Mouse (Mus musculus): Measurements from ENCODE around the gene Jdp2. TPM values are rescaled to one million over a fixed set of nuclear protein-coding genes. Genes with fewer than 3 reads are reported as not detected.
"Not testable (repeated sequence)": the region's sequence is repeated elsewhere in the genome, so short reads cannot be mapped to it uniquely, and the experiment has no call there.

The Jdp2 gene
- polyA plus RNA-seq, 1 experiment from 2014 or later: 0.34 TPM

DNA sequence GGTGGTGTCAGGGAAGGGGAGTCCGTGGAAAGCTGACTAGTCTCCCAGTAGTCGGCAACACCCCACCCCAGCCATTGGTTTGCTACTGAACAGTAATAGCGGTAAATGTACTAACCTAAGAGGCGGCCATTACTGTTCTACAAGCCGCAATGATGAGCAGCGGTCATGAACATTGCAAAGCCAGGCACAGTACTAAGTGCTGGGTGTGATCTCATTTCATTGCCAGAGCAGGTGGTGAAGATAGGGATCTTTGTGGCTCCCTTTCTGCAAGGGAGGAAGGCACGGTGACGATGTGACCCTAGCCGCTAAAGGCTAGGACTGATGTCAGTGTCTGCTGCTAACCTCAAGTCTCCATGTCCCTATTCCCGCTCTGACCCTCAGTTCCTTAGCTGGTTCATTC is 33.5 kb downstream of the Jdp2 start:
- DNase-seq (ENCODE audit: low spot score): peak; percentile 83

DNA sequence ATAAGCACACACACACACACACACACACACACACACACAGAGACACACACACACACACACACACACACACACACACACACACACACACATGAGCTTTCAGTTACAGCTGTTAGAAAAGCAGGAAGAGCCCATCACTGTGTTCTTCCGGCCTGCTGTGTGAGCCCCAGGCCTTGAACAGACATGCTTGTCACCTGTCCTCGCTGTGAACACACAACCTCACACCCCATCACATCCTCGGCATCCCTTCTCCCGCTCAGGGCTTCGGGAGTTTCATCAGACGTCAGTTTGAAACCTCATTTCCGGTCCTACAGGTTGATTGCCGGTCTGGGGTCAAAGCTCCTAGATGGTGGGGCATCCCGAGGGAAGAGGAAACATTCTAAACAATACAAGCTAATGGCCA is 39.1 kb downstream of the Jdp2 start:
- peak; percentile 48 for DNase-seq (ENCODE audit: low spot score)

DNA sequence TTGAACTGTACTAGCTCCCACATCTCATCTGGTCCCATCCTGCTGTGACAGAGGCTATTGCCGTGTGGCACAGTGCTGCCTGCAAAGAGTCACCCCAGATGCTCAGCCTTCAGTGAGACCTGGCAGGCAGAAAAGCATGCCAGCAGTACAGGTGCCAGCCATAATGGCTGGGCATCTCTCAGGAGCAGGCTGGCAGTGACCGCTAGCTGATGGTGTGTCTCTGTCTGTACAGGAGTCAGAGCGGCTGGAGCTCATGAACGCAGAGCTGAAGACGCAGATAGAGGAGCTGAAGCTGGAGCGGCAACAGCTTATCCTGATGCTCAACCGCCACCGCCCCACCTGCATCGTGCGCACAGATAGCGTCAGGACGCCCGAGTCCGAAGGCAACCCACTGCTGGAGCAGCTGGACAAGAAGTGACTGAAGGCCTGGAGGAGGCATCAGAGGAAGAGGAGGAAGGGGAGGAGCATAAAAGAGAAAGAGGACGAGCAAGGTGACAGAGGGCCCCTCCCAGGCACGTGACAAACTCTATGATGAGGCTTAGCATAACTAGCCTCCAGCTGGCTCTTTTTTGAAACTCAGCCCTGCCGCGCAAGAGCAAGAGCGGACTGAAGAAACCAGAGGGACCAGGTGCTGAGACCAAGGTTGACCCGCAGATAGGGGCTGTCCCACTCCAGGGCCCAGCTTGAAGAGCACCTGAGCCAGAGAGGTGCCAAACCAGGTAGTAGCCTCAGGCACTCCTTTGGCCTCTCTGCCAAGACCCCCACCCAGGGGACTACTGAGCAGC is 39.9 kb downstream of the Jdp2 start:
- peak; percentile 80 for DNase-seq (ENCODE audit: low spot score)

DNA sequence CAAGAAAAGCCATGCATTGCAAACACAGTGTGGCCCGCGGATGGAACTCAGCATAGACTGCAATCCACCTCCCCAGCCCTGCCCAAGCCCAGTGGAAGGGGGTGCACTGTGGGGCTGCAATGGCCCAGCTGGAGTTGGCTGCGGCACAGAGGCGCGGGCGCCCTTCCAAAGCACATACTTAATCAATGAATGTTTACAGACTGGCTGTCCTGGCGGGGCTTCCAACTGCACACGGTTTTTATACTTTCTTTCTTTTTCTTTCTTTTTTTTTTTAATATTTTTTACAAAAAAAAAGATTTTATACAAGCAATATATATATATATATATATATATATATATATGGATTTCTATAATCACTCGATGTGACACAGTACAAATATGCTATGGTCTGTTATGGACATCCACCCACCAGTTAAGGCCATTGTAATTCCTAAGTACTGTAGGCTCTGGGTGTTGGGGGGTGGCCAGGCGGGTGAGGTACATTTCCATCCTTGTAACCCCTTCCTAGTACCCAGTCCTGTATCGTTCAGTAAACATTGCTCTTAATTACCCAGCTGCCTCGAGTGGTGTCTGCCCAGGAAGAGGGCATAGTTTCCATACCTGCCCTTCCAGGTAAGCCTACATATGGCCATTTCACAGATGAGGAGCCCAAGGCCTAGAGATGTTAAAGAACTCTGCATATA is 40.6 kb downstream of the Jdp2 start:
- DNase-seq (ENCODE audit: low spot score): no peak

DNA sequence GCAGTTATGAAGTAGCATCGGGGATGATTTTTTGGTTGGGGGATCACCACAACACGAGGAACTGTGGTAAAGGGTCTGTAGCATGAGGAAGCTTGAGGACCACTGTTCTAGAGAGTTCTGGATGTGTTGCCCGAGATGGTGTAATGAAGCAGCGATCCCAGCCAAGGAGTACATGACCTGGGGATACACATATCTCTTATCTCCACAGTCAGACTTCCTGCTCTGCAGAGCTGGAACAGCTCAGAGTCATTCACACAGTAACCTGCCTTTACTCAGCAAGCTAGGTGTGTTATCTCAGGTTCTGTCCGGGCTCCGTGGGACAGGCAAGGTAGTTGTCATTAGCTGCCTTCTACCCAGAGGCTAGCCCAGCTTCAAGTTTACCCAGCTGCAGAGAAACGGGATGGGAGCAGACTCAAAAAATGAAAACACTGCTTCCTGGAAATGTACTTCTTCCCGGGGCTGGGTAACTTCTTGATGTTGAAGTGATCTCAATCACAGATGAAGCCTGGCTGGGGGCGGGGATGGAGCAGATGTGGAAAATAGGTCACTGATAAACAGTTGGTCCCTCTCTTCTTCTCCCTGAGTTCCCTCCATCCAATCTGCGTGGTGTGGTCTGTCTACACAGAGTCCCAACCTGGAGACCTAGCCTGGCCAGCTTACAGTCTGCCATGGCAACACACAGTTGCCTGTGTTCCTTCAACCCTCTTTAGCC is 42.2 kb downstream of the Jdp2 start:
- DNase-seq (ENCODE audit: low spot score): no peak

DNA sequence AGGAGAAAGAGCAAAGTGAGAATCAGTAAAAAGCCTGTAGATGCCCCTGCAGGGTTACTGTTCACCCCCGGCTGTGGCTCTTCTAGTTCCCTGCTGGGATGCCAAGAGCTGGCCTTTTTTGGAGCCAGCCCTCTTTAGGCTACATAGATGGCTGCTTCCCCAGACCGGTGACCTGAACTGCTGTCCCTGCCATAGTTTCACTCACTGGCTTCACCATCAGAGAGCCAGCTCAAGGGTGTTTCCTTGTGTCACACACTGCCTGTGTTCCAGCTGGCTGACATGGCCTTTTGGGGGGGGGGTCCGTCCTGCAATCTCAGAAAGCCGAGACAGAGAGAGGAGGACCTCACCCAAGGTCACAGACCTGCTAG is 42.7 kb downstream of the Jdp2 start:
- no peak for DNase-seq (ENCODE audit: low spot score)

DNA sequence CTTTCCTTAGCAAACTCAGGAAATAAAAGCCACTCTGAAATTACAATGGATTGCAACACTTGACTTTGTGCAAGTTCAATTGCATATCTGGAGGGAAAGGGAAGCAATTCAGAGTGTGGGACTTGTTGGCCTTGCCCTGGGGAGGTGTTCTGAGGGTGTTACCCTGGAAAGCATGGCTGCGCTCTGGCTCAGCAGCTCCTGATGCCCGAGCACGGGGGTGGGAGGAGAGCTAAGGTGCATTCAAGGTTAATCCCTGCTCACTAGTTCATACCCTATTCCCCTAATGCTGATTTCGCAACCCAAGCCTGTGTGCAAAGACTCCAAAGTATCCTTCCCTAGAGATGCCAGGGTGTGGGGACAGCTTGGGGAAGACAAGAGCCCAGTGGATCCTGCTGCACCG is 44.9 kb downstream of the Jdp2 start:
- DNase-seq (ENCODE audit: low spot score): no peak

DNA sequence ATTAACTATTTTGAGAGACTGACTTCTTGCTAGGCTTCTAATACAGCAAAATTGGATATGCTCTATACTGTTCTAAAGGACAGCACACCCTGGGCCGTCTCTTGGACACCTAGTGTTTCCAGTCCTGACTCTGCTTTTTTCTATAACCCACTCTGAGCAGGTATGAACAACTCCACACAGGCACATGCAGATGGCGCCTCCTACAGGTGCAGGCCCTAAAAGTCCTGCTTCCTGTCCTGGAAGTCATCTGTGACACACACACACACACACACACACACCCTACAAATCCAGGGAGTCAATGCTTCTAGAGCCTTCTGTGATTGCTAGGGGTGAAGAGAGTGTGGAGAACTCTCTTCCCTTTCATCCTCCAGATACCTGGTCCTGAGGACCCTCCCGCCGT is 46.8 kb downstream of the Jdp2 start:
- DNase-seq (ENCODE audit: low spot score): peak; percentile 69

DNA sequence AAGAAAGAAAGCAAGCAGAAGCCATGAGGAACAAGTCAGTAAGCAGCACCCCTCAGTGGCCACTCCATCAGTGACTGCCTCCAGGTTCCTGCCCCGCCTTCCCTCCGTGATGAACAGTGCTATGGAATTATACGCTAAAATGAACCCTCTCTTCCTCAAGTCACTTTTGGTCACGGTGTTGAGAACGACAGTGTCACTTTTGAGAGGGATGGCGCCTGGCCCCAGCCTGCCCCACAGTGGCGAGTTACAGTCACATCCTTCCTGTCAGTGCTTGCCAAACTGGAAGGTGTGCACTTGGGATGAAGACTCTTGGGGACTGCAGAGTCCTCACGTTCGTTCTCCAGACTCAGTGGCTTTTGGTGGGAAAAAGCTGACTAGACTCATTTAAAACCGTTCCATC is 48.5 kb downstream of the Jdp2 start:
- peak; percentile 72 for DNase-seq (ENCODE audit: low spot score)

DNA sequence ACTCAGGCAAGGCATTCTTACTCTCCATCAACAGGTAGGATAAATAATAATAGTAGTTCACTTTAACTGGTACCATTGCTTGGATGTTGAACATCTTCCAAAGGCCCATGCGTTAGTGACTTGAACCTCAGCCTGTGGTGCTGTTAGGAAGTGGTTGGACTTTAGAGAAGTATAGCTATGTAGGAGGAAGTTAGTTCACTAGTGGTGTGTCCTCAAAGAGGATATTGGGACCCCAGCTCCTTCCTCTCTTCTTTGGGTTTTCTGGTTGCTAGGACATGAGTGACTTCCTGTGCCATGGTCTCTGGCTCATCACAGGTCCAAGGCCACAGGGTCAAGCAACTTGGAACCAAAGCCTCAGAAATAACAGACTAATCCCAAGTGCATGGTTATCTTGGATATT is 49.1 kb downstream of the Jdp2 start:
- no peak for DNase-seq (ENCODE audit: low spot score)

DNA sequence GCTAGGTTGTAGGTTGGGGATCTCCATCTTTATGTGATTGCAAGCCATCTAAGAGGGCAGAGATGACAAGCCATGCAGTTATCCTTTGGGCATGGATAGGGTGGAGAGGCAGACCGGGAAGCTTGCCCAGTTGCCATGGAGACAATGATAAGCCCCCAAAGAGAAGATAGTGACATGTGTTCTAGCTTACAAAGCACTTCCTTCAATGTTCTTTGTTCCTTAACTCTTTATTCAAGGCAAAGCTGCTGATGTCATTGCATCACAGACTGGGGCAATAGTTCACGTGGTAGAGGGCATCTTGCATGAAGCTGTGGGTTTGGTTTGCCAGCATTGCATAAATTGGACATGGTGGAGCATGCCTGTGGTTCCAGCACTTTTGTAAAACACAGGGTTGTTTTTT is 60.5 kb downstream of the Jdp2 start:
- peak; percentile 30 for DNase-seq (ENCODE audit: low spot score)

DNA sequence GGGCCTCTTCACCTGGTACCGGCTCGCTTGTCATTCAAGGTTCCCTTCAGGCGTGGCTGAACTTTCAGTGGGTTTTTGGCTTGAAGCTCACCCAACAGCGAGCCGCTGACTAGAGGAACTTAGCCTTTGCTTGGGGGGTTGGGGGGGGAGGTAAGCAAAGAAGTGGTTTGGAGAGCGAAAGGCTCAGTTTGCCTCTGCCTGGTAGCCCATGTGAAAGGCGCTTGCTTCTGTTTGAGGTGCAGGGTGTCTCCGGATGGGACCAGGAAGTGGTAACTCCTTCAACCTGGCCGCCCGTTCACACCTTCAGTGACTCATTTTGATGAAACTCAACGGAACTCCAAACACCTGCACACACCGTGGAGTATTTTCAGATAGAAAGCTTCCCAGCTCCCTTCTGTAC is 62.0 kb downstream of the Jdp2 start:
- peak; percentile 79 for DNase-seq (ENCODE audit: low spot score)

DNA sequence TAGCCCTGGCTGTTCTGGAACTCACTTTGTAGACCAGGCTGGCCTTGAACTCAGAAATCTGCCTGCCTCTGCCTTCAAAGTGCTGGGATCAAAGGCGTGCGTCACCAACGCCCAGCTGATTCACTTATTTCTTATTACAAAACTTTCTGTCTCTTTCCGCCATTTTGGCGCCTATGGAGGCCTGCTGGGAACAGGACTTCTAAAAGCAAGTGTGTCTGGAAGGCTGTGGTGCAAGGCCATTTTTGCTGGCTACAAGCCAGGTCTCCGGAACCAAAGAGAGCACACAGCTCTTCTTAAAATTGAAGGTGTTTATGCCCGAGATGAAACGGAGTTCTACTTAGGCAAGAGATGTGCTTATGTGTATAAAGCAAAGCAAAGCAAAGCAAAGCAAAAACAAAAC is 63.4 kb downstream of the Jdp2 start:
- DNase-seq (ENCODE audit: low spot score): not testable (repeated sequence)

DNA sequence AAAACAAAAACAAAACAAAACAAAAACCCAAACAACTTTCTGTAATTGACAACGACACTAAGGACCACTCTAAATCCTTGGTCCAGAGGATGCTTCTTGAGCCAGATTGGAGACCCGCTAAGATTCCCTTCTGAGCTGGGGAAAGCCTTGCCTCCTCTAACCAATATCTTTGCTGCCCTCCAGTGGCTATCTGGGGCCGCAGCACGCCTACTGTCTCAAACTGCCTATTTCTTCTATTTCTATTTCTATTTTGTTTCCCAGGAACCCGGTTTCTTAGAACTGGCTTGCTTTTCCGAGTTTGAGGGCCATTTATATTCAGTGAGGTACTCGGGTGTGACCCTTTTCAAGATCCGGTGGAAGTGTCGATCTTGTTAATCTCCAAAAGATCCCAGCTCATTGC is 64.1 kb downstream of the Jdp2 start:
- DNase-seq (ENCODE audit: low spot score): peak; percentile 68

DNA sequence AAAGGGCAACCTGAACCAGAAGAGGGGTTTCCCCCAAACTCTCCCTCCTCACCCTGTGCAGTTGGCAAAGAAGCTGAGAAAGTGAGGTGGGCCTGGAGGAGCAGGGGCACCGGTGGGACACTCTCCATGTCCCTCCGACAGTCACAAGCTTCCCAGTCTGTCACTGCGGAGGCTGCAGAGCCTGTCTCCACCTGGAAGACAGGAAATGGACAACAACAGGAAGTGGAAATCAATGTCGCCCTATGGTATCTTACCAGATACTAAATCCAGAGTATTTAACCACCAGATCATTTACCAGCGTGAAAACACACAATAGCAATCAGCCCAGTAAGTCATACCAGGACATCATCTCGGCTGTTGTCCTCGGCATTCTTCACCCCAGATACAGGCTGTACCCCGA is 67.3 kb downstream of the Jdp2 start:
- DNase-seq (ENCODE audit: low spot score): no peak

DNA sequence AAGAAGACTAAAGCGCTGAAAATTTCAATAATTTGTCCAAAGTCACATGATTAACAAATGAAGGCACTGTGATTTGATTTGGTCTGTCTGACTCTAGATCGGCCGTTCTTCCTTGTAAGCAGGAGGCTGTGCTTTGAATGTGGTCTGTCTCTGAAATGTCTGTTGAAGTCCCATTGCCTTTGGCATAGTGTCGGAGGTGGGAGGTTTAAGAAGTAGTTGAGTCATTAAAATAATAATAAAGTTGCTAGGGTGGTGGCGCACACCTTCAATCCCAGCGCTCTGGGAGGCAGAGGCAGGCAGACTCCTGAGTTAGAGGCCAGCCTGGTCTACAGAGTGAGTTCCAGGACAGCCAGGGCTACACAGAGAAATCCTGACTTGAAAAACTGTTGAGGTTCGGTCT is 68.2 kb downstream of the Jdp2 start:
- no peak for DNase-seq (ENCODE audit: low spot score)

DNA sequence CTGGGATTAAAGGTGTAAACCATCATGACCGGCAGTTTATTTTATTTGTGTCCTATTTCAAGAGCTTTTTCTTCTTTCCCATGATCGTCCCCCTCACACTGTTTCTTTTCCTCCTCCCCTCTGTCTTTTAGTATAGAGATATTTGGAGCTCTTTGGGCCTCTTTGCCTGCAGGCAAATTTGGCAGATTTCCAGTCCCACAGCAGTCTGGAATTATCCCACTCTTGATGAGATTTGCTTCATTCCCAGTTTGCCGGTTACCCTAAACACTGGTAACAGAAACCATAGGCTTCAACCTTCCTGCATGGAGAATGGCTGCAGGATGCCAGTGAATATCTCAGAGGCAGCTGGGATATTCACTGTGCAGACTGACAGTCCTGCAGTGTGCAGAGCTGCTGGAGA is 69.9 kb downstream of the Jdp2 start:
- no peak for DNase-seq (ENCODE audit: low spot score)

DNA sequence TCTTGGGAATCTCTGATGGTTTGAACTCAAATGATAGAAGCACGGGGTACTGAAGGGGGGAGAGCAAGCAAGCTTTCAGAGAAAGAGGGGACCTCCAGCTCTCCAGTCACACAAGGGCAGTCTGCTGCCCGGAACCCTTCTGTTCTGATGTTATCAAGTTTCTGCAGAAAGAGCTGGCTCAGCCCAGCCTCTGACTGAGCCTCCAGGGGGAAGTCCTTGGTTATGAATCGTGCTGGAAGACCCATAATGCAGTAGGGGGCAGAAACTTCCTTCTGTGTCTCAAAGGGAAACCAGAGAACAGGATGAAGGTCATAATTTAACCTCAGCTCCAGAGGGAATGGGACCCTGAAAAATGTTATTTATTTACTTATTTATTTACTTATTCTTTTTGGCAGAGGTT is 71.3 kb downstream of the Jdp2 start:
- no peak for DNase-seq (ENCODE audit: low spot score)

DNA sequence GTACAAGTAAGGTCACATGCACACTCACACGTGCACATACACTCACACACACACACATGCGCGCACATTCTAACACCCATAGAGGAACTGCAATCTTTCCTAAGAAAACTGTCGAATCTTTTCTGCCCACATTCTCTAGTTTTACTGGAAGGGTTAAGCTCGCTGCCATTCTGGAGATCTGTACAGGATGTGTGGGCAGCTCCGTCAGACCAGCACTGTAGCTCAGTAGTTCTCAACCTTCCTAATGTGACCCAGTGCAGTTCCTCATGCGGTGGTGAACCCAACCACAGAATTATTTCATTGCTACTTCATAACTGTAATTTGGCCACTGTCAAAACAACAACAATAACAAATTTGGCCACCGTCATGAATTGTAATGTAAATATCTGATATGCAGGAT is 75.1 kb downstream of the Jdp2 start:
- DNase-seq (ENCODE audit: low spot score): no peak

DNA sequence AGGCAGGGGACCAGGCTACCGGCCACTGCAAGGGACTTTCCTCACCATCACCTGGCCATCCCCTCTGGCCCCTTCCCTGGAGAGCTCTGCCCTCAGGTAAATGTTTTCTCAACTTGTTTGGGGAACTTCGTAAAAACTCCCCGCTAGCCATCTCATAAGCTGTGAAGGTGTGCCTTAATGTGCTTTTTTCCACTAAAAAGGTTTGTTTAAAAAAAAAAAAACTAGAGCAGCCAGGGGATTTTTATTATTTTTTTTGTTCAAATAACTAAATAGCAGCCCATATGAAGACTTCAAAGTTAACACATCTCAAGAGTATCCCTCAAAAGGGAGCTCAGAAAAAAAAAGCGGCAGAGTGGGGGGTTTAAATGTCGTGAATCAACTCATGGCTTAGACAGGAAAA is 80.3 kb downstream of the Jdp2 start:
- DNase-seq (ENCODE audit: low spot score): no peak

DNA sequence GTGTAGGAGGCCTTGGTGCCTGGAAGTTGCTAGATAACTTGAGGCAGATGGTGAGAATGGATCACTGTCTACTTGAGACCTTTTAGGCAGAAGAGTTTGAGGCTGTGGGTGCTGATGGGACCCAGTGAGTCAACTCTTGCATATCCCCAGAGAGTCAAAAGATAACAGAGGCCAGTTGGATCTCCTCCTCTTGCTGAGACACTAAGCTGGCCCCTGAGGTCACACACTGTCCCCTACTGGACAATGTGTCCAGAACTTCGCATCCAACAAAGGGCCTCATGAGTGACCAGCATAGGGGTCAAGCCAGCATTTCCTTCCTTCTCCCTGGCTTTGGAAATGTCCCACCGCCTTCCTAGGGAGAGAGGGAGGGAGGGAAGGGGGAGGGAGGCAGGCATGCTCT is 81.0 kb downstream of the Jdp2 start:
- no peak for DNase-seq (ENCODE audit: low spot score)

DNA sequence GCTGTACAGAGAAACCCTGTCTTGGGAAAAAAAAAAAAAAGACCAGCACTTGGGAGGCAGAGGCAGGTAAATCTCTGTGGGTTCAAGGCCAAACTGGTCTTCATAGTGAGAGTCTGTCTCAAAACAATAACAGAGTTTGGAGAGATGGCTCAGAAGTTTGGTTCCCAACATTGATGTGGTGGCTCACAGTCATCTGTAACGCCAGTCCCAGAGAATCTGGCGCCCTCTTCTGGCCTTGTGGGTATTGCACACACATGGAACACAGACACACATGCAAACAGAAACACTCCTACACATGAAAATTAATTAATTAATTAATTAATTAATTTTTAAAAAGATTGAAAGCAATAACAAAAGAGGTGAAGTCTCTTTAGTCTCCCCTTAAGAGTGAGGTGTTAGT is 83.5 kb downstream of the Jdp2 start:
- no peak for DNase-seq (ENCODE audit: low spot score)

Data from thymus, postnatal 0 days (tissue).